Mouse (Mus musculus) cerebellum, adult 11 months (tissue): Measurements from ENCODE around the gene Zic1.

ENCODE experiments used
- DNase-seq: peaks from one replicate; pipeline ENCODE4 v3.0.0; 2022

The Zic1 gene

DNA sequence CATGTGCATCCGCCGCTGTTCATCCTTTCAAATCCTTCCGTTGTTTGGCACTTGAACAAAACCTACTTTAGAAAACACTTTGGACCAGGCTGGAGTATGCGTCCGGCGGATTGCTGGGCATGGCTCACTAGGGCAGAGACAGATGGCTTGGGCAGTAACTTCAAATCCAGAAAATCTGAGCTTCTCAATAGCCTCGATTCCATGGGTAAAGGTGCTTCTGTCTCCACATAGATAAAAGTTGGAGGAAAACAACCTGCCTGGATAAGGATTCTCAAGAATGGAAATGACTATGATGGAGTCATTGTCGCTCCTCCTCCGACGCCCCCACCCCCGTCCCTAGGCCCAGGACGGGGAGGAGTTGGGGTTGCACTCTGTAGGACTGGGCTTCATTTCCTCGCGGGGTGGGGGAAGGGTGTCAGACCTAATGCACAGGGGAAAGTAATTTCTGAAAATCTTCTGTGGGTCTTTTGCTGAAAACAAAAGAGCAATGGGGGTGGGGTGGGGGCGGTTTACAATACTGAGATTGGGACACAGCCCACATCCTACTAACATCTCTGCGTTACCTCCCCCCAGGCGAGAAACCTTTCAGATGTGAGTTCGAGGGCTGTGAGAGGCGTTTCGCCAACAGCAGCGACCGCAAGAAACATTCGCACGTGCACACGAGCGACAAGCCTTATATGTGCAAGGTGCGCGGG lies 18.0 kb upstream of the Zic1 start:
- peak; percentile 73 for DNase-seq

DNA sequence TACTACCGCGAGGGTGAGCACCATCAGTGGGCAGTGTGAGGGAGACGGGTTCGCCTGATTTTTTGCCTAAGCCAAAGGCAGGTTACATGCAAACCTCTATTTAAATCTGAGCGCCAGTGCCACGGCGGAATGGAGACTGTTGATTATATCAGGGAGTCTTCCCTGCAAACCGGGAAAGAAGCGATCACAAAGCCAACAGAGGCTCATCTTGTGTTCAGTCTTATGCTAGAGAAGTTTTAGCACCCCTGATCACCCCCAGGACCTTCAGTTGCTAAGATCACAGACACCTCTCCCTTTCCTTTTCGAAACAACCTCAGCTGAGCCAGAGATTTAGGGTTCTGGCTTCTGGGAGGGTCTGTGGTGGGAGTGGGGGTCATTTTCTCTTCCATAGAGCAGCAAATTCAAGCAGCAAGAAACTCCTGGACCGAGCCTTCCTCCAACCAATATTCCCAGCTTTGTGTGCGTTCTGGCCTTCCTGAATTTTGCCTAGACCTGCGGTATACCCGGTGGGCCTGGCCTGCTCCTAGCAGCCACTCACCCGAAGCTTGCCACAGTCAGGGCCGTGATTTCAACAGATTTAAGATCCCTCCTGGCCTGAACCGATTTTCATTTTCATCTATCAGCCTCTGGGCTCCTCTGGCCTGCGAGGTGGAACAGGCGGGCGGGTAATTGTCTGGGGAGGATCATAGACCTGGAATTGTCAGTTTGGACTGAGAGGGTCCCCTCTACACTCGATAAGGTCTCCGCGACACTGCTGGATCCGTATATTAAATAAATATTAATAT lies 17.1 kb upstream of the Zic1 start:
- DNase-seq = peak; percentile 53

DNA sequence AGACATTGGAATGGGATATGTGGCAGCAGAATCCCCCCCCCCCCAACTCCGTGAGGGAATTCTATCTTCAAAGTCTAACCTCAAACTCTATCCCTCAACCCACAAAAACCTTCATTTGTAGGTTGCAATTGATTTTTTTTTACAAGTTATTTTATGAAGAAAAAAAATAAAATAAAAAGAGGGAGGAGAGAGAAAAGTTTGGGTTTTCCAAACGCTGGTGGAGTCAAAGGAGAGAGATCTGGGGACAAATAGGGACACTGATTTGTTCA lies 16.4 kb upstream of the Zic1 start:
- DNase-seq = no peak

DNA sequence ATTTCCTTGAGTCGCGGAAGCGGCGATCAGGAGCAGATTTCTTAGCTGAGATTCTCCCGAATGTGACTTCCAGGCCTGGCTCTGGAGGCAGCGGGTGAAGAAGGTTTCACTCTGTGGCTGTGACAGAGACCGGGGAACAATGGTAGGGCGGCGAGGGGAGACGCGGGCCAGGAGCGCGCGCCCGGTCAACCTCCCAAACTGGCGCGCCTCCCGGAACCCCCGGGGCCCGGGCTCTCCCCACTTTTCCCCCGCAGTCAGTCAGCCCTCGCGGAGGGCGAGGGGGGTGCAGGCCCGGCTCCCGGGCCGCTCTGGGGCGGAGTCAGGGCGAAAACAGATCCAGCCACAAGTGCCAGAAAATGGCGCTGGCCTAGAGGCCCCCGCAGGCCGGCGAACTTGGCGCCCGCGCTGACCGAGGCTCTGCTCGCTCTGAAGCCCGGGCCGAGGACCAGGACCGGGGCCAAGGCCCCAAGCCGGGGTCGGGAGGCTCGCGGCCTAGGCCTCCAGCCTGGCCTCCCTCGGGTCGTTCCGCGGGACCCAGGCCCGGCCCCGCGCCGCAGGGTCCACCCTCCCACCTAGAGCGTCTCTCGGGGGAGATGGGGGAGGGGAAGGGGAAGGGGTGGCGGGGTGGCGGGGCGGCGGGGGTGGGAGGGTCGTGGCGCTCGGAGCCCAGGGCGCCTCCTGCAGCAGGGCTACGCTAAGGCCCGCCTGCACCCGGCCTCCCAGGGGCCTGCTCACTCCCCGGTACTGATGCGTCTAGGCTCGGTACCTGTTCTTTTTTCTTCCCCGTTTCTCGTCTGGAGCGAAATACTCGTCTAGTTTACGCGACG lies 15.9 kb upstream of the Zic1 start:
- DNase-seq = peak; percentile 93

DNA sequence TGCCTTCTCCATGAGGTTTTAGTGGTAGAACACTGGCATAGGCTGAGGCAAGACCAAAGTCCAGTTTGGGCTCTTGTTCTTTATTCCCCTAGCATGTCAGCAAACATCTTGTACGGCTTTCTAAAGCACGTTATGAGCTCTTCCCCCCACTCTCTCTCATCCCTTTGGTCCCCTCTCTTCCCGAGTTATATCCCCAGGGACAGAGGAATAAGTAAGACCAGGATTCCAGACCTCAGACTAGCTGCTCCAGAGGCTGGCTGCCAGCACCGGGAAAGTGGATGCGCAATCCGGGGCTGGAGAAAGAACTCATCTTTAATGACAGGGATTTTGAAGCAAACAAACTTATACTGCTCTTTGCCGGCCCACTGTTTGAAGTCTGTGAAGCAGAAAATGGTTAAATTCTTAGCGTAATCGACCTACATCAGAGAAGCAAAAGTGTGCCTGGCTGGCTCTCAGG lies 14.9 kb upstream of the Zic1 start:
- peak; percentile 58 for DNase-seq

DNA sequence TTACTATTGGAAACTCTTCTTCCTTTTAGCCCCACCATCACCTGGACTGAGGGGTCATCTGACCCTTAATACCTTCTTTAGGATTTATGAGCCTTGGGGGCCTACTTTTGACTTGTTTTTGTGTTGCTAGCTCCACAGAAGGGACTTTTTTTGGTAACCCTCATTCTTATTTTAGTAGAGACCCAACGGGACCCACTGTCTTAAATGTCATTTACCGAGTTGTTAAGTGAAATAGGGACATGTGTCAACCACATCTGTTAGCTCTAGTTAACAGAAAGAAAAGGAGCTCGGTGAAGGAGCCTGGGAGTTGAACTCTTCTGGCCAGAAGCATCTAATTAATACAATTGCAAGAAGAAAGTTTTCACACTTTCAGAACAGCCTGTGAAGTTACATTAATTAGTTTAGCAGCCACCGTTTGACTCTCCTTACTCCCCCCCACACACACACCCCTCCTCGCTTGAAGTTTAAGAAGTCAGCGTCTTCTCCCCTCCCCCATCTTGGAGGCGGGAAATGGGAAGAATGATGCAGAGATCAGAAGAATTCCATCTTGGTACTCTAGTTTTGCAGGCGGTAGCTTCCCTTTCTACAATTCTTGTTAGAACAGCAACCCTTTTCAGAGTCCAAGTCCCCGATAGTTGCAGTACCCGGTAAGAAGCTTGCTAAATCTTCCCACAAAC lies 14.3 kb upstream of the Zic1 start:
- DNase-seq = no peak

DNA sequence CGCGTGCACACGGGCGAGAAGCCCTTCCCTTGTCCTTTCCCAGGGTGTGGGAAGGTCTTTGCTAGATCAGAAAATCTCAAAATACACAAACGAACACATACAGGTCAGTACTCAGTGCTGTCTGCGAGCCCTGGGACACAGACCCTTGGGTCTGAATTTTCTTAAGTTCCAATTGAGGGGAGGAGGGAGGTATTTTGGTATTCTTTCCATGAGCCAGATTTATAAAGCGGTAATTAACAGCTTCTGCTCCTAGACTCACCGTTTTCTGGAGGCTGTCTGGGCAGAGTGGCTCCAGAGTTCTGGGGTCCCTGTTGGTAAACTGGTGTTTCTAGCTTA lies 13.7 kb upstream of the Zic1 start:
- DNase-seq = no peak

DNA sequence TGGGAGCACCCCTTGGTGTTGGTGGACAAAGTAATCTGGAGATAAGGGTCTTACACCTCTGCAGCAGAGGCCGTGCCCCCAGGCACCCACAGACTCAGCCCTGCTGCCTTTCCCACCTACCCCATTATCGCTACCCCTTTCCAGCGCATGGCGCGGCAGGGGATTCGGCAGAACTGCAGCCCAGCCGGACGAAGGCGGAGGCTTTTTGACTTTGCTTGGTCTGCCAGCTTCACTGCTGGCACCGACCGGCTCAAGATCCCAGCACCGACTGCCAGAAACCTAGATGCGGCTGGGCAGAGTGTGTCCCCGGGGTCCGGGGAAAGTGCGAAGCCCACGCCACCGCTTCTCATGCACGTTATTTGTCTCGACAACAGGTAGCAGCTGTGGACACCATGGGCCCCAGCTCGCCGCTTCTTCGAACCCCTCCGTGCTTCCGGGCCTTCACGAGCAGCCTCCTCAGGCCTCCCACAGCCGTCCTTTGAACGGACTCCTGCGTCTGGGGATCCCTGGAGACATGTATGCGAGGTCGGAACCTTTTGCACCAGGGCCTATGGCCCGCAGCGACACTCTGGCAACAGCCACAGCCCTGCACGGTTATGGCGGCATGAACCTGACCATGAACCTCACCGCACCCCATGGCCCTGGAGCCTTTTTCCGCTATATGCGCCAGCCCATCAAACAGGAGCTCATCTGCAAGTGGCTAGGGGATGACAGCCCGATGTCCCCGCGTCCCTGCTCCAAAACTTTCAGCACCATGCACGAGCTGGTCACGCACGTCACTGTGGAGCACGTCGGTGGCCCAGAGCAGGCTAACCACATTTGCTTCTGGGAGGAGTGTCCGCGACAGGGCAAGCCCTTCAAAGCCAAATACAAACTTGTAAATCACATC lies 13.0 kb upstream of the Zic1 start:
- DNase-seq = peak; percentile 72

DNA sequence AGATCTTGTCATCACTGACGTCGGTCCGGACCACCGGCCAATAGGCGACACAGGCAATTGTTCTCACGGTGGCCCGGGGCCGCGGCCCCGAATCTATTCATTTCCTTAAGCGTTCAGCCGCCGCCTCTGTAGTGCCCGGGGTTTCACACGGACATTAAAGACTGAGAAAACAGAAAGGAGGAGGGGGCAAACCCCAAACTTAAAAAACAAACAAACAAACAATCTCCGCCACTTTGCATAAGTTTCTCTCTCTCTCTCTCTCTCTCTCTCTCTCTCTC lies 12.2 kb upstream of the Zic1 start:
- peak; percentile 66 for DNase-seq

DNA sequence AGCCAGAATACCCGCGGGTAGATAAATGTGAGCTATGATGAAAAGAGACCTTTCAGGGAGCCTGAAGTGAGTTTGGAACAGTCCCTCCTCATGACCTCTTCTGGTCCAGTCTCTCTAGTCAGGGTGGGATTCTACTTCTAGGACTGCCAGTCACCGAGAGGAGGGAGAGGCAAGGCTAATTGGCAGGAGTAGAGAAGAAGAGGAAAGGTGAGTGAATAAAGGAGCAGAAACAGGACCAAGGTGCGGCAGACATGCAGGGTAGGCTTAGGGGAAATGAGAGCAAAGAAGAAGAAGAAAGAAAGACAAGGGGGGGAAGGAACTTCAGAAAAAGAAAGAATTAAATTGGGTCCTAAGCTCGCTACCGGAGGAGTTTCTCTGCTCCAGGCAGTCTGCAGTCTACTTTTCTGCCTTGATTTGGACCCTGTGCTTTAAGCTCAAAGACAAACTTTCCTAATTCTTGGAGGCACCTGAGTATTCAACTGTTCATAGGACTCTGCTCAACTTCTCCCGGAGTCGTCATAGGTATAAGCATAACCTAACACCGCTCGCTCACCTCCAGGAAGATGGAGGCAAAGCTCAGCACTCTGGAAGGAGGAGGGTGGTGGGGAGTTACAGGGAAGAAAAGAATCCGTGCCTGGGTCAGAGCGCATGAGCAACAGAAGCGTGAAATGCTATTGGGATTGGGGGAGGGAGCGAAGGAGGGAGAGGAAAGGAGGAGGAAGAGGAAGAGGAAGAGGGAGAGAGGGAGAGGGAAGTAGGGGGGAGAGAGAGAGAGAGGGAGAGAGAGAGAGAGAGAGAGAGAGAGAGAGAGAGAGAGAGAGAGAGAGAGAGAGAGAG lies 11.6 kb upstream of the Zic1 start:
- DNase-seq = peak; percentile 59

DNA sequence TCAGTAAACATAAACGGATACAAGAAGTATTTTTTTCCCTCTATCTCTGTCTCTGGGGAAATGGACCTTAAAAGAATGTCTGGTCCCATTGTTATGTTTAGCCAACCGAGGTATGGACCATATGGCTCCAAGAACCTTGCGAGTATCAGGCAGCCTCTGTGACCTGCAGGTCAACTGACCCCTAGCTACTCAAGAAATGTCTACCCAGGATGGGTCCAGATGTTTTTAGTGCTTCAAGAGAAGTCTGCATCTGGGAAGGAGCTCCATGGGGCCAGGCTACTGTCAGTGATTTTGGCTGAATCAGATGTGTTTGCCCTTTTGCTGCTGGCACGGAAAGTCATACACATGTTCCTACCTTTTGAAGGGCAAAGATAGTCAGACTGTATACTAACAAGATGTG lies 9.1 kb upstream of the Zic1 start:
- DNase-seq = no peak

DNA sequence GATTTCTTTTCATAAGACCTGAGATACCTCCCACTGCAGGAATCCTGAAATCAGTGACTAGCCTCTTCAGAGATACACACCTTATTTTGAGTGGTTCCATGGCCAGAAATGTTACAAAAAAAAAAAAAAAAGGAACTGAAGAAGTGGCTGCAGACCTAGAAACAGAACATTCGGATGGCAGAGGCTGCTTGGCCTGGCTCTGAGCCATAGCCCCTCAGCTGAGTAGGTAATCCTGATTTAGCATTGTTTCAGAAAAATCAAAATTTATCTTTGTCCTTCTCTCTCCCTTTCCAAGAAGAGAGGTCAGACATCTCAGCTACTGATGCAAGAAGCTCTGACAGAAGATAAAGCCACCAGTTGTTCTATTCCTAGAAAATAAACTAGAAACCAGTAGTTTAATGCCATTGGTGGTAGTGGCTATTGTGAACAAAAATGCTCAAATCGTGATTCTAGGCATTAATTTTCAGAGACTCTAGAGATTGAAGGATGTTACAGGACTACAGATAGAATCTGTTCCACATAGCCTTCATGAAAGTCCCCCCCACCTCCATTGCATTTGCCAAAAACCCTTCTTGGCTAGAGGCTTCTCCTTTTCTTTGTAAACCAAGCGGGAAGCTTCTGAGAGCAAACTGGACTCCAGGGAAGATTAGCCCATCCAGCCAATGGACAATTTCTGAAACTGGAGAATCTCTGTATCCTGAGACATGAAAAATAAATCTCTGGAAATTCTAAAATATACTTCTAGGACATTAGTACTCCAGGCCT lies 8.4 kb upstream of the Zic1 start:
- DNase-seq = no peak

DNA sequence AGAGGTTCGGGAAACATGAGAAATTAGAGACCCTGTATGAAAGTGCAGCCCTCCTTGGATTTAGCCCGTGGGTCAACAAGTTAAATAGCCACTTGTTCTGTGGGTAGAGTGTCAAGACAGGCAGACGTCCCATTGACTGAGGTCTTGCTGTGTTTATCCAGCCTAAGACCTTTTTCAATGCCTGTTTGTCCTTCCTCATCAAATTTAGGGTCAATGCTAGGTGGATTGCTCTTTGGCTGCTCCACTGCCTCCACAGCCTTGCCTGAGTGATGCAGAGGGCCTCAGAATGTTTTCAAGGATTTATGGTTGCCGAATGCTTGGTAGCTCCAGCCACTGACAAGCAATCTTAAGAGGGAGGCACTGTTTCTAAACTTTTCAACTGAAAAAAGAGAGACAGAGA lies 6.0 kb upstream of the Zic1 start:
- no peak for DNase-seq

DNA sequence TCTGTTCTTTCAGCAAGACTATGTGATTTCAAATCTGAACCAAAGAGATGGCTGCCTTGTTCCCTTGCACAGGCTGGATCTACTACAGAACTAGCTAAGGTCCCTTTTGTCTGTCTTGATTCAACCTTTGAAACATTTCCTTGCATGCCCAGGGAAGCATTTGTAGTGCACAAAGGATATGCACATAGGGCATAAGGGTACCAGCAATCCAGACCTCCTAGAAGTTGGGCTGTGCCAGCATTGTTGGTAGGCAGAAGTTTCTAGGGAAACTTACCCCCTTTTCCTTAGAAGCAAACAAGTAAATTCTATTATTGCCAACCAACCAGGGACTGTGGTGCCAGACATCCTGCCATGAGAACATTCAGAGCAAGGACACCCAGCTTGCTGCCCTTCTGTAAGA lies 5.4 kb upstream of the Zic1 start:
- DNase-seq = no peak

DNA sequence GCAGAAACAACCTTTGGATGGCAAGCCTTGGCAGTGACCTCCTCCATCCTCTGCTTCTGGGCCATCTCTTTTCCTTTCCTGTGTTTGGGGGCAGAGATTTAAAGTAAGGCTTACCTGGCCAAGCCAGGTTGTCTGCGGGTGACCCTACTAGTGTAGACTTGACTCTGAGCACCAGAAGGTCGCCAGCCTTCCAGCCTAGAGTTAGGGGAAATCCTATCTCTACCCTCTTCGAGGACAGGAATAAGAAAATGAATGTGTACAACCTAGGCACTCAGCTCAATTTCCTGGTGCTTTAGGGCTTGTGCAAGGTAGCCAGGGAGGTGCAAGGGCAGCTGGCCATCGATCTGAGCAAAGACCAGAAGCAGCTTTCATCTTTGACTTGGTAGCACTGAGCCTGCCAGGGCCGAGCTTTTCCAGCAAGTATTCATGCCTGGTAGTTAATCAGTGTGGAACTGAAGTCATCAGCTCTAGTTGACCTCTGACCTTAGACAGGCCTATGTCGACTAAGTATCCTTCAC lies 4.6 kb upstream of the Zic1 start:
- DNase-seq = no peak

DNA sequence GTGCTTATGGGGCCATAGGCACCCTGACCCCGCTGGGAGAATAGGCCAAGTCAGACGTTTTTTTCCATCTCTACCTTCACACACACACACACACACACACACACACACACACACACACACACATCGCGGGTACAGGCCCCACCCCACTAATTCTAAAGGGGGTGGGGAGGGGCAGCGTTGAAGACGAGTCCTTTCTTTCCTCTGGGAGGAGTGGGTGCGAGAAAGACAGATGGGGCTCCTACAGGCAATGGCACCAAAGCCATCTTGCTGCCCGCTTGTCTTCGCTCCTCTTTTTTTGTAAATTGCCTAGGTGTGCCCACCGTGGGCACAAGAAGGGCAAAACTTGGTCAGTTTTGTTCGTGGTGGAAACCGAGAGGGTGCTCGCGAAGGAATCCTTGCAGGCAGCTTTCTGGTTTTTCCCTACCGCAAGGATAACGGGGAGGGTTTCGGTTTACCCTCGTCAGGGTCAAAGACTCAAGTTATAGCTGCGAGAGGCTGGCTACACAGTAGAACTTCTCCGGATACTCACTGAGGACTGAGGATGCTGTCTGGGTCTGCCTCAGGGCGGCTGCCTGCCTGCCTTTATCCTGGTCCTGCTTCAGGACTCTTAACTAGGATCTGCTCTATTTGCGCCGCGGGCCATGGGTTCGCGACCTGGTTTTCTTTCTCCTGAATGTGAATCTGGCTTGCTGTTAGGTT lies 3.8 kb upstream of the Zic1 start:
- DNase-seq = peak; percentile 49

DNA sequence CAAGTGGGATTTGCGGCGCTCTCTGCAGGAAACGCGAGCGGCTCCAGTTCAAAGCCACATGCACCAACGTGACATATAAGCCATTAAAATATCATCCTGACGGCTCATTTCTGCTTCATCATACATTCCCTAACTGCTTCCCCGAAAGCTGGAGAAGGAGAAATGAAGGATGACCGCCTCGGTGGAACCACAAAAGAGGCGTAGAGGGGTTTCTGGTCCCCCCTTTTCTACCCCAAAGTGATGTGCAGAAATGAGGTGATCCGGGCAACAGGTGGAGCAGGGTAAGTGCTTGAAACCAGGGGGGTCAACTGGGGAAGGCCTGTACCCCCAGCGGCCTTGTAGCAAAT lies 3.3 kb upstream of the Zic1 start:
- DNase-seq = no peak

DNA sequence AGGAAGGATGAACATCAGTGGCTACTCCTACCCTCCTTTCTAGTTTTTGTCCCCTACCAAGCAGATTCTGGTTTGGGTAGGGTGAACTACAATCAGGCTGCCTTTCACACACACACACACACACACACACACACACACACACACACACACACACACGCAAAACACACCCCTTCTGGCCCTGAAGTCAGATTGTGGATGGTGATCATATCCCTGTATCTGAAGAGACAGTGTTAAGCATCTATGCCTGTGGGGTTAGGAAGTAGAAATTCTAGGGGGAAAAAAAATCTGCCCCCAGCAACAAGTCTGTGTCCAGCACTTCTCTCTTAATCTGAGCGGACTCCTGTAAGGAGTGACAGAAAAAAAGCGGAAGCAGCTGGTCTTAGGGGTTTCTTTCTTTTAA lies 2.5 kb upstream of the Zic1 start:
- no peak for DNase-seq

DNA sequence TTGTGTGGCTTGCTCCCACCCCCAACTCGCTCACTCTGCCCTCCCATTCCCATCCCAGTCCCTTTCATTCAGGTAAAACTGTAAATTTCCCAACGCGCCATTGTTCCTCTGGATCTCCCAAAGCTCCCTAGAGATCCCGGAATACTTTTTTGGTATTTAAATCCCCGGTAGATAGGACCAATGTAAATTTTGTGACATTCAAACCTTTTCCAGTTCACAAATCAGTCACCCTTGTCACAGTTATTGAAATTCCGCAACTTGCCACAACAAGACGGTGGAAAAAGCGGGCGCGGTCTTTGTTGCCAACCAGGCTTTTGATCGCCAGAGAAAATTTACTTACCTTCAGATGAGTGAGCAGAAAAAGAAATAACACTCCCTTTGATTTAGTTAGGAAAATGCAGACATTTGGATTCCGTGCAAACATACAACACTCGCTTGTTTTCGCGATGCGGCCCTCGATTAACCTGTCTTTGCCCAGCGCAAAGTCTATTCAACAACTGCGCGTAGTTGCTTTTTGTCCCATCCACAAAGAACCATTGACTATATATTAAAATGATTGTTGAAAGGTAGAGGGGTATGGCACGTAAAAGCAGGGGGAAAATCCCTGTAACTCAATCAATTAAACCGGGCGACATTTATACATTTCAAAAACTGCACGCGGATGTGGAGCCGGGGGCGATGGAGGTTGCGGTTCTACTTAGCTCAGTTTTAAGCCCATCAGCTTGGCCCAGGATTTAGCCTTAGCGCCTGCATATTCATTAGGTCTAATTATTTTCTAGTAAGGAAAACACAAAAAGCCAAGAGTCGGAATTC lies 1.6 kb upstream of the Zic1 start:
- no peak for DNase-seq
